Mouse (Mus musculus) embryonic facial prominence, embryonic 13.5 days (tissue): ENCODE data around the gene Mmrn1. TPM values are rescaled to one million over a fixed set of nuclear protein-coding genes. Genes with fewer than 3 reads are reported as not detected.

Source experiments
- ATAC-seq: fragments of 200-750 bp; cut with Nextera tagmentation; 2 replicates; pipeline ENCODE4 v1.8.0; 2017; ENCODE audit warnings: low read depth; ENCODE audit not compliant: insufficient number of reproducible peaks, insufficient read depth, low FRiP score, low TSS enrichment
- H3K27ac ChIP-seq: fragments of 300-500 bp; sonication (generic); 2 replicates; pipeline ENCODE4 v1.5.1; 2015; ENCODE audit warnings: moderate library complexity, mild to moderate bottlenecking, inconsistent platforms
- H3K27me3 ChIP-seq: fragments of 300-500 bp; sonication (generic); 2 replicates; pipeline ENCODE4 v1.6.1; 2015; ENCODE audit warnings: mild to moderate bottlenecking, inconsistent platforms
- H3K36me3 ChIP-seq: fragments of 300-500 bp; sonication (generic); 2 replicates; pipeline ENCODE4 v1.6.1; 2015; ENCODE audit warnings: mild to moderate bottlenecking, inconsistent platforms
- H3K4me1 ChIP-seq: fragments of 300-500 bp; sonication (generic); 2 replicates; pipeline ENCODE4 v1.6.1; 2015; ENCODE audit warnings: inconsistent platforms
- H3K4me2 ChIP-seq: fragments of 300-500 bp; sonication (generic); 2 replicates; pipeline ENCODE4 v1.6.1; 2015; ENCODE audit warnings: moderate library complexity, mild to moderate bottlenecking, inconsistent platforms
- H3K4me3 ChIP-seq: fragments of 300-500 bp; sonication (generic); 2 replicates; pipeline ENCODE4 v1.5.1; 2015; ENCODE audit warnings: mild to moderate bottlenecking, inconsistent platforms
- H3K9ac ChIP-seq: fragments of 300-500 bp; sonication (generic); 2 replicates; pipeline ENCODE4 v1.6.1; 2015; ENCODE audit warnings: mild to moderate bottlenecking, inconsistent platforms
- H3K9me3 ChIP-seq: fragments of 300-500 bp; sonication (generic); 2 replicates; pipeline ENCODE4 v1.6.1; 2016; ENCODE audit warnings: inconsistent platforms
- WGBS: fragments of 180-500 bp; shearing (Covaris S2); methylation state at CpG from one replicate; pipeline ENCODE4 v1.1.7; 2015; ENCODE audit warnings: mixed read lengths; 5-methylcytosine and 5-hydroxymethylcytosine counted together
- polyA plus RNA-seq: library from polyadenylated mRNA; unstranded; fragments of >200 nt; fragmentation: Nextera tagmentation; extraction: Ambion mirVana; gene quantifications from 2 replicates; pipeline ENCODE4 v1.2.1, GENCODE M21; 2015

Mmrn1 gene
- polyA plus RNA-seq, 1 experiment from 2014 or later = 6.4 TPM

GRCm38 (mm10) chr6:60962668-60963067 is 37.9 kb downstream of the Mmrn1 start:
- Histone ChIP-seq H3K9me3 (no peaks in the 10 kb centered on the region), H3K4me3 (no peak overlapping the region), H3K4me2 (no peak overlapping the region), H3K36me3 (no peaks in the 10 kb centered on the region), H3K9ac (no peak overlapping the region), H3K27ac (no peak overlapping the region), H3K4me1 (no peaks in the 10 kb centered on the region), H3K27me3 (no peaks in the 10 kb centered on the region)
- WGBS = 84% methylated on average over 2 of the region's 2 CpGs
- ATAC-seq = no peak

- Histone ChIP-seq H3K36me3 (no peaks in the 10 kb centered on the region), H3K4me2 (no peak overlapping the region), H3K9ac (no peak overlapping the region), H3K9me3 (no peaks in the 10 kb centered on the region), H3K4me3 (no peak overlapping the region), H3K4me1 (no peaks in the 10 kb centered on the region), H3K27ac (no peak overlapping the region), H3K27me3 (no peaks in the 10 kb centered on the region)
- WGBS = 58% methylated on average over 1 of the region's 1 CpGs
- no peak for ATAC-seq
Observed at GRCm38 (mm10) chr6:60963726-60964125, 39.0 kb downstream of the Mmrn1 start.

- no peaks in the 10 kb centered on the region for H3K4me1 ChIP-seq
- no peak overlapping the region for H3K4me2 ChIP-seq
- no peak for ATAC-seq
- 70% methylated on average over 4 of the region's 4 CpGs for WGBS
- no peak overlapping the region for H3K9ac ChIP-seq
- H3K4me3 ChIP-seq = no peak overlapping the region
- no peaks in the 10 kb centered on the region for H3K27me3 ChIP-seq
- H3K36me3 ChIP-seq = no peaks in the 10 kb centered on the region
- H3K9me3 ChIP-seq = no peaks in the 10 kb centered on the region
- no peak overlapping the region for H3K27ac ChIP-seq
Observed at GRCm38 (mm10) chr6:60966931-60967330, 42.2 kb downstream of the Mmrn1 start.

- Histone ChIP-seq H3K9me3 (no peaks in the 10 kb centered on the region), H3K27ac (no peak overlapping the region), H3K4me3 (no peak overlapping the region), H3K4me2 (no peak overlapping the region), H3K36me3 (no peaks in the 10 kb centered on the region), H3K27me3 (no peaks in the 10 kb centered on the region), H3K9ac (no peak overlapping the region), H3K4me1 (no peaks in the 10 kb centered on the region)
- no peak for ATAC-seq
- 81% methylated on average over 6 of the region's 6 CpGs for WGBS
Observed at GRCm38 (mm10) chr6:60969407-60969806, 44.6 kb downstream of the Mmrn1 start.

- no peak overlapping the region for H3K4me2 ChIP-seq
- ATAC-seq = no peak
- no peaks in the 10 kb centered on the region for H3K27me3 ChIP-seq
- WGBS = 82% methylated on average over 2 of the region's 2 CpGs
- H3K4me3 ChIP-seq = no peak overlapping the region
- no peaks in the 10 kb centered on the region for H3K4me1 ChIP-seq
- H3K27ac ChIP-seq = no peak overlapping the region
- no peaks in the 10 kb centered on the region for H3K9me3 ChIP-seq
- no peaks in the 10 kb centered on the region for H3K36me3 ChIP-seq
- H3K9ac ChIP-seq = no peak overlapping the region
Observed at GRCm38 (mm10) chr6:60970811-60971210, 46.0 kb downstream of the Mmrn1 start.

- H3K27me3 ChIP-seq = no peaks in the 10 kb centered on the region
- H3K36me3 ChIP-seq = no peaks in the 10 kb centered on the region
- ATAC-seq = no peak
- no peak overlapping the region for H3K4me3 ChIP-seq
- H3K9me3 ChIP-seq = no peaks in the 10 kb centered on the region
- 77% methylated on average over 1 of the region's 1 CpGs for WGBS
- H3K27ac ChIP-seq = no peak overlapping the region
- no peak overlapping the region for H3K4me2 ChIP-seq
- no peaks in the 10 kb centered on the region for H3K4me1 ChIP-seq
- no peak overlapping the region for H3K9ac ChIP-seq
Observed at GRCm38 (mm10) chr6:60978610-60979009, 53.8 kb downstream of the Mmrn1 start.

- no peaks in the 10 kb centered on the region for H3K9me3 ChIP-seq
- no peaks in the 10 kb centered on the region for H3K4me1 ChIP-seq
- H3K4me3 ChIP-seq = no peak overlapping the region
- H3K27me3 ChIP-seq = no peaks in the 10 kb centered on the region
- 85% methylated on average over 2 of the region's 2 CpGs for WGBS
- H3K27ac ChIP-seq = no peak overlapping the region
- ATAC-seq = no peak
- no peak overlapping the region for H3K4me2 ChIP-seq
- H3K36me3 ChIP-seq = no peaks in the 10 kb centered on the region
- no peak overlapping the region for H3K9ac ChIP-seq
Observed at GRCm38 (mm10) chr6:60979039-60979438, 54.3 kb downstream of the Mmrn1 start.

GRCm38 (mm10) chr6:60984360-60984759 is 59.6 kb downstream of the Mmrn1 start:
- H3K4me1 ChIP-seq = no peaks in the 10 kb centered on the region
- H3K4me3 ChIP-seq = no peak overlapping the region
- no peaks in the 10 kb centered on the region for H3K27me3 ChIP-seq
- H3K9ac ChIP-seq = no peak overlapping the region
- H3K9me3 ChIP-seq = no peaks in the 10 kb centered on the region
- H3K27ac ChIP-seq = no peak overlapping the region
- no peaks in the 10 kb centered on the region for H3K36me3 ChIP-seq
- WGBS = 80% methylated on average over 1 of the region's 1 CpGs
- no peak overlapping the region for H3K4me2 ChIP-seq
- no peak for ATAC-seq

GRCm38 (mm10) chr6:60985919-60986318 is 61.1 kb downstream of the Mmrn1 start:
- Histone ChIP-seq H3K4me3 (no peak overlapping the region), H3K36me3 (no peaks in the 10 kb centered on the region), H3K27me3 (no peaks in the 10 kb centered on the region), H3K4me2 (no peak overlapping the region), H3K9ac (no peak overlapping the region), H3K9me3 (no peaks in the 10 kb centered on the region), H3K4me1 (no peaks in the 10 kb centered on the region), H3K27ac (no peak overlapping the region)
- WGBS = 28% methylated on average over 2 of the region's 2 CpGs
- ATAC-seq = no peak

- Histone ChIP-seq H3K4me1 (no peaks in the 10 kb centered on the region), H3K27ac (no peak overlapping the region), H3K9me3 (no peaks in the 10 kb centered on the region), H3K36me3 (no peaks in the 10 kb centered on the region), H3K4me3 (no peak overlapping the region), H3K27me3 (no peaks in the 10 kb centered on the region), H3K4me2 (no peak overlapping the region), H3K9ac (no peak overlapping the region)
- ATAC-seq = no peak
- 90% methylated on average over 11 of the region's 11 CpGs for WGBS
Observed at GRCm38 (mm10) chr6:60986914-60987313, 62.1 kb downstream of the Mmrn1 start.

GRCm38 (mm10) chr6:60987804-60988203 is 63.0 kb downstream of the Mmrn1 start:
- Histone ChIP-seq H3K27ac (no peak overlapping the region), H3K9me3 (no peaks in the 10 kb centered on the region), H3K36me3 (no peaks in the 10 kb centered on the region), H3K4me2 (no peak overlapping the region), H3K9ac (no peak overlapping the region), H3K4me3 (no peak overlapping the region), H3K27me3 (no peaks in the 10 kb centered on the region), H3K4me1 (no peaks in the 10 kb centered on the region)
- WGBS = 84% methylated on average over 3 of the region's 3 CpGs
- ATAC-seq = no peak

GRCm38 (mm10) chr6:60992366-60992765 is 67.6 kb downstream of the Mmrn1 start:
- no peaks in the 10 kb centered on the region for H3K27me3 ChIP-seq
- H3K27ac ChIP-seq = no peak overlapping the region
- no peaks in the 10 kb centered on the region for H3K36me3 ChIP-seq
- 0 out of 2 replicates have a peak, but pooled peaks cover 3% of the 10 kb centered on the region for H3K4me1 ChIP-seq
- H3K4me3 ChIP-seq = no peak overlapping the region
- H3K4me2 ChIP-seq = no peak overlapping the region
- H3K9ac ChIP-seq = no peak overlapping the region
- ATAC-seq = no peak
- WGBS = 85% methylated on average over 1 of the region's 1 CpGs
- no peaks in the 10 kb centered on the region for H3K9me3 ChIP-seq
